Mouse (Mus musculus) lung, postnatal 4 days (tissue): ENCODE data around the gene Tbc1d22a.
A peak's percentile ranks its signal among the peaks of the same experiment; 100 is the strongest.

ENCODE experiments used
- DNase-seq, 2 experiments: peaks; one replicate each; pipeline ENCODE4 v3.0.0; 2021

The Tbc1d22a gene

GRCm38 (mm10) chr15:86213753-86214548 lies at the start of gene Tbc1d22a:
TSS of gene Tbc1d22a (plus strand) at chr15:86214459.
- peak; percentile 94 for DNase-seq

- DNase-seq: no peak
Observed at GRCm38 (mm10) chr15:86164718-86165345, 49.4 kb upstream of the Tbc1d22a start.

- DNase-seq: no peak
Observed at GRCm38 (mm10) chr15:86165811-86166590, 48.3 kb upstream of the Tbc1d22a start.

- DNase-seq: no peak
Observed at GRCm38 (mm10) chr15:86167032-86167655, 47.1 kb upstream of the Tbc1d22a start.

GRCm38 (mm10) chr15:86167787-86168504 lies 46.3 kb upstream of the Tbc1d22a start:
- peak; percentile 32 to 33 for DNase-seq

GRCm38 (mm10) chr15:86168505-86168867 lies 45.8 kb upstream of the Tbc1d22a start:
- peak; percentile 63 to 77 for DNase-seq

- DNase-seq: peak in 1 of 2 experiments; percentile 47
Observed at GRCm38 (mm10) chr15:86168941-86169816, 45.1 kb upstream of the Tbc1d22a start.

GRCm38 (mm10) chr15:86169817-86170110 lies 44.5 kb upstream of the Tbc1d22a start:
- DNase-seq: peak; percentile 46 to 51

GRCm38 (mm10) chr15:86171316-86171715 lies 42.9 kb upstream of the Tbc1d22a start:
- no peak for DNase-seq

- peak in 1 of 2 experiments; percentile 65 for DNase-seq
Observed at GRCm38 (mm10) chr15:86172124-86172523, 42.1 kb upstream of the Tbc1d22a start.

GRCm38 (mm10) chr15:86172526-86172925 lies 41.7 kb upstream of the Tbc1d22a start:
- DNase-seq: peak in 1 of 2 experiments; percentile 32

- DNase-seq: peak; percentile 56 to 70
Observed at GRCm38 (mm10) chr15:86173136-86173985, 40.9 kb upstream of the Tbc1d22a start.

- DNase-seq: no peak
Observed at GRCm38 (mm10) chr15:86175253-86176050, 38.8 kb upstream of the Tbc1d22a start.

- no peak for DNase-seq
Observed at GRCm38 (mm10) chr15:86176166-86176565, 38.1 kb upstream of the Tbc1d22a start.

- DNase-seq: peak; percentile 45 to 63
Observed at GRCm38 (mm10) chr15:86176771-86177702, 37.2 kb upstream of the Tbc1d22a start.

- peak; percentile 60 to 84 for DNase-seq
Observed at GRCm38 (mm10) chr15:86177703-86178251, 36.5 kb upstream of the Tbc1d22a start.

- no peak for DNase-seq
Observed at GRCm38 (mm10) chr15:86178594-86178993, 35.7 kb upstream of the Tbc1d22a start.

GRCm38 (mm10) chr15:86180427-86180826 lies 33.8 kb upstream of the Tbc1d22a start:
- DNase-seq: no peak
